Mouse (Mus musculus): ENCODE data around the gene Bpifb6. TPM values are rescaled to one million over a fixed set of nuclear protein-coding genes. Genes with fewer than 3 reads are reported as not detected.
A peak's percentile ranks its signal among the peaks of the same experiment; 100 is the strongest.

The Bpifb6 gene
- total RNA-seq, 2 experiments from 2014 or later: not detected

- intact Hi-C loops (cut with DNase I): no loop called here
- DNase-seq: peak in 1 of 2 experiments; percentile 11
Observed at GRCm38 (mm10) chr2:153952897-153953296, 52.7 kb downstream of the Bpifb6 start.

GRCm38 (mm10) chr2:153953836-153954235 lies 53.6 kb downstream of the Bpifb6 start:
- no peak for DNase-seq
- intact Hi-C loops (cut with DNase I): no loop called here

Other genes with a start within 250 kb of the Bpifb6 start
- not detected for gene Dnmt3c, start 203.7 kb upstream of the Bpifb6 start, total RNA-seq (2021)
- gene Mapre1, start 159.1 kb upstream of the Bpifb6 start, total RNA-seq (2021): 10 to 100 TPM; 34.7 to 35.9 TPM
- gene Efcab8, start 120.5 kb upstream of the Bpifb6 start, total RNA-seq (2021): not detected
- not detected for gene Sun5, start 29.3 kb upstream of the Bpifb6 start, total RNA-seq (2021)
- not detected for gene Bpifb2, start 25.3 kb upstream of the Bpifb6 start, total RNA-seq (2021)
- not detected for gene Bpifb3, start 17.8 kb downstream of the Bpifb6 start, total RNA-seq (2021)
- not detected for gene Bpifb4, start 37.8 kb downstream of the Bpifb6 start, total RNA-seq (2021)
- gene Bpifa6, start 74.6 kb downstream of the Bpifb6 start, total RNA-seq (2021): not detected
- gene Bpifa2, start 107.9 kb downstream of the Bpifb6 start, total RNA-seq (2021): not detected
- gene Bpifa3, start 229.9 kb downstream of the Bpifb6 start, total RNA-seq (2021): not detected
- gene Bpifa1, start 242.5 kb downstream of the Bpifb6 start, total RNA-seq (2021): not detected